Mouse (Mus musculus): Measurements from ENCODE around the gene Cs. TPM values are rescaled to one million over a fixed set of nuclear protein-coding genes. Genes with fewer than 3 reads are reported as not detected.
A peak's percentile ranks its signal among the peaks of the same experiment; 100 is the strongest.

Cs gene
- total RNA-seq, 2 experiments from 2014 or later, result 561 to 590 TPM

GRCm38 (mm10) chr10:128403931-128404330, 66.4 kb downstream of the Cs start:
- DNase-seq (ENCODE audit: low spot score), result no peak

GRCm38 (mm10) chr10:128408591-128409535, 71.3 kb downstream of the Cs start:
- no peak for DNase-seq (ENCODE audit: low spot score)

- DNase-seq (ENCODE audit: low spot score), result peak; percentile 97
These were observed 72.4 kb downstream of the Cs start for GRCm38 (mm10) chr10:128409692-128410559.

GRCm38 (mm10) chr10:128410560-128410845, 73.0 kb downstream of the Cs start:
- no peak for DNase-seq (ENCODE audit: low spot score)

- peak; percentile 96 for DNase-seq (ENCODE audit: low spot score)
These were observed 73.9 kb downstream of the Cs start, which contains the start of the genes Nabp2 and Rnf41 for GRCm38 (mm10) chr10:128411211-128412054. Gene Nabp2 (minus strand): TSS chr10:128411492. Gene Rnf41 (plus strand): TSS chr10:128411657.

- DNase-seq (ENCODE audit: low spot score), result peak; percentile 28
These were observed 74.5 kb downstream of the Cs start for GRCm38 (mm10) chr10:128412055-128412381.

Small RNA genes lying within 50 kb of the gene (microRNA-seq; reads per million reads assigned to microRNA genes)
- gene Gm25361 (not detected), gene Gm26308 (not detected), gene Mir6914 (not detected), gene Mir6915 (1.4 reads per million)

Other genes with a start within 250 kb of the Cs start
- gene Baz2a, start 246.2 kb upstream of the Cs start, total RNA-seq (2021), result 10 to 100 TPM; 12.4 to 13.9 TPM
- 10 to 100 TPM; 61.7 to 69.1 TPM for gene Rbms2, start 157.4 kb upstream of the Cs start, total RNA-seq (2021)
- gene Gls2, start 143.3 kb upstream of the Cs start, total RNA-seq (2021), result under 1 TPM; 0.43 TPM
- 10 to 100 TPM; 33.0 to 34.6 TPM for gene Spryd4, start 125.9 kb upstream of the Cs start, total RNA-seq (2021)
- not detected for gene Mip, start 111.9 kb upstream of the Cs start, total RNA-seq (2021)
- gene Timeless, start 105.7 kb upstream of the Cs start, total RNA-seq (2021), result 1 to 10 TPM; 2.1 to 3.2 TPM
- gene Apon, start 83.6 kb upstream of the Cs start, total RNA-seq (2021), result under 1 TPM in 1 of 2 experiments, not detected in 1; 0.21 TPM
- under 1 TPM in 1 of 2 experiments, not detected in 1; 0.28 TPM for gene Apof, start 69.1 kb upstream of the Cs start, total RNA-seq (2021)
- gene Stat2, start 67.2 kb upstream of the Cs start, total RNA-seq (2021), result 1 to 10 TPM; 2.7 to 5.2 TPM
- gene Il23a, start 39.0 kb upstream of the Cs start, total RNA-seq (2021), result not detected
- 1 to 10 TPM; 3.3 to 3.7 TPM for gene Pan2, start 34.4 kb upstream of the Cs start, total RNA-seq (2021)
- 10 to 100 TPM; 46.4 to 48.3 TPM for gene Cnpy2, start 15.3 kb upstream of the Cs start, total RNA-seq (2021)
- gene Coq10a, start 31.3 kb downstream of the Cs start, total RNA-seq (2021), result 100 to 1,000 TPM; 388 to 467 TPM
- 10 to 100 TPM; 44.5 to 47.0 TPM for gene Ankrd52, start 39.4 kb downstream of the Cs start, total RNA-seq (2021)
- gene Slc39a5, start 63.5 kb downstream of the Cs start, total RNA-seq (2021), result not detected
- gene Nabp2, start 73.8 kb downstream of the Cs start, total RNA-seq (2021), result 10 to 100 TPM; 61.0 to 65.2 TPM
- gene Rnf41, start 73.9 kb downstream of the Cs start, total RNA-seq (2021), result 10 to 100 TPM; 12.7 to 13.2 TPM
- 10 to 100 TPM; 44.1 to 49.5 TPM for gene Smarcc2, start 121.5 kb downstream of the Cs start, total RNA-seq (2021)
- gene Myl6, start 156.4 kb downstream of the Cs start, total RNA-seq (2021), result 100 to 1,000 TPM; 150 to 187 TPM
- gene Myl6b, start 161.0 kb downstream of the Cs start, total RNA-seq (2021), result 10 to 100 TPM in 1 of 2 experiments, 1 to 10 TPM in 1; 9.0 to 28.2 TPM
- 10 to 100 TPM; 12.3 to 15.3 TPM for gene Esyt1, start 188.1 kb downstream of the Cs start, total RNA-seq (2021)
- 1 to 10 TPM; 4.6 to 8.3 TPM for gene Zc3h10, start 210.0 kb downstream of the Cs start, total RNA-seq (2021)
- gene Rpl41, start 211.6 kb downstream of the Cs start, total RNA-seq (2021), result 1,000 to 10,000 TPM; 1,015 to 1,049 TPM
- gene Pa2g4, start 228.3 kb downstream of the Cs start, total RNA-seq (2021), result 10 to 100 TPM; 35.4 to 37.6 TPM